Mouse (Mus musculus): Measurements from ENCODE around the gene Plekhj1. TPM values are rescaled to one million over a fixed set of nuclear protein-coding genes. Genes with fewer than 3 reads are reported as not detected.
A peak's percentile ranks its signal among the peaks of the same experiment; 100 is the strongest.

The Plekhj1 gene
- polyA plus RNA-seq, 1 experiment, result 39.3 TPM

DNA sequence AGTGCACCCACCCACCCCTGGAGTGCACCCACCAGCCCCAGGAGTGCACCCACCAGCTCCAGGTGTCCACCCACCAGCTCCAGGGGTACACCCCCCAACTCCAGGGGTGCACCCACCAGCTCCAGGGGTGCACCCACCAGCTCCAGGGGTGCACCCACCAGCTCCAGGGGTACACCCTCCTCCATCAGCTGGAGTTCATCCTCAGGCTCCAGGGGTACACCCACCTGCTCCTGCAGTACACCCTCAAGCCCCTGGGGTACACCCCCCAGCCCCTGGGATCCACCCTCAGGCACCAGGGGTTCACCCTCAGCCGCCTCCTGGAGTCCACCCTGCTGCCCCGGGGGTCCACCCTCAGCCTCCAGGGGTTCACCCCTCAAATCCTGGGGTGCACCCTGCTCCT, 5.9 kb upstream of the Plekhj1 start:
- Histone ChIP-seq H3K4me3 (ENCODE audit: insufficient read depth, low read depth, low read length) (no peak overlapping the region), H3K36me3 (ENCODE audit: control insufficient read depth, insufficient read depth, low read length) (no peaks in the 10 kb centered on the region), H3K27me3 (replicated peaks; ENCODE audit: control insufficient read depth, insufficient read depth, low read length) (no peaks in the 10 kb centered on the region), H3K27ac (ENCODE audit: insufficient read depth, low read depth, low read length) (no peak overlapping the region), H3K4me1 (ENCODE audit: control insufficient read depth, insufficient read depth, low read length) (peaks cover 10% of the 10 kb centered on the region; the same call in 1 of the 2 replicates)
- no peak for TF ChIP-seq CTCF (conservative IDR thresholded peaks at IDR 0.05; ENCODE audit: insufficient read depth, insufficient read length, low read depth, low read length)
- no peak for TF ChIP-seq POLR2A (IDR thresholded peaks at IDR 0.05; ENCODE audit: low read depth, low read length)
- WGBS, result 97% methylated on average over 2 of the region's 2 CpGs
- no peak for DNase-seq

DNA sequence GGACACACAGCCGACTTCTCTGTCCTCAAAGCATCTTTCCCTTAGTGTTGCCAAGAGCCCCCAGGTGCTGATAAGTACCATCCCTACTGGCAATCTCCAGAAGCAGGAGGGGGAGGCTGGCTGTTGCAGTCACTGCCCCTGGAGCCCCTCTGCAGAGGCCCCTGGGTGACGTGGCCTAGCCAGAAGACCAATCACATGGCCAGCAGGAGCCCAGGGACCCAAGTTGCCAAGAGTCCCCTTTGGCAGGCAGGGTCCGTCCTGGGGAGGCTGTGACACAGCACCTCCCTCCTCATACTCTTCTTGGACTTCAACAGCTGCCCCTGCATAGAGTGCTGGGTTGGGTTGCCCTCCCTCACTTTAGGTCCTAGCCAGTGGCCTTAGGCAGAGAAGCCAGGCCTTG, 4.6 kb upstream of the Plekhj1 start:
- no peak overlapping the region for H3K4me3 ChIP-seq (ENCODE audit: insufficient read depth, low read depth, low read length)
- TF ChIP-seq CTCF (conservative IDR thresholded peaks at IDR 0.05; ENCODE audit: insufficient read depth, insufficient read length, low read depth, low read length) (no peak), POLR2A (IDR thresholded peaks at IDR 0.05; ENCODE audit: low read depth, low read length) (no peak)
- DNase-seq, result no peak
- WGBS, result 85% methylated on average over 3 of the region's 3 CpGs
- peaks cover 11% of the 10 kb centered on the region; the same call in 1 of the 2 replicates for H3K4me1 ChIP-seq (ENCODE audit: control insufficient read depth, insufficient read depth, low read length)
- no peak overlapping the region for H3K27ac ChIP-seq (ENCODE audit: insufficient read depth, low read depth, low read length)
- no peaks in the 10 kb centered on the region for H3K27me3 ChIP-seq (replicated peaks; ENCODE audit: control insufficient read depth, insufficient read depth, low read length)
- H3K36me3 ChIP-seq (ENCODE audit: control insufficient read depth, insufficient read depth, low read length), result no peaks in the 10 kb centered on the region

DNA sequence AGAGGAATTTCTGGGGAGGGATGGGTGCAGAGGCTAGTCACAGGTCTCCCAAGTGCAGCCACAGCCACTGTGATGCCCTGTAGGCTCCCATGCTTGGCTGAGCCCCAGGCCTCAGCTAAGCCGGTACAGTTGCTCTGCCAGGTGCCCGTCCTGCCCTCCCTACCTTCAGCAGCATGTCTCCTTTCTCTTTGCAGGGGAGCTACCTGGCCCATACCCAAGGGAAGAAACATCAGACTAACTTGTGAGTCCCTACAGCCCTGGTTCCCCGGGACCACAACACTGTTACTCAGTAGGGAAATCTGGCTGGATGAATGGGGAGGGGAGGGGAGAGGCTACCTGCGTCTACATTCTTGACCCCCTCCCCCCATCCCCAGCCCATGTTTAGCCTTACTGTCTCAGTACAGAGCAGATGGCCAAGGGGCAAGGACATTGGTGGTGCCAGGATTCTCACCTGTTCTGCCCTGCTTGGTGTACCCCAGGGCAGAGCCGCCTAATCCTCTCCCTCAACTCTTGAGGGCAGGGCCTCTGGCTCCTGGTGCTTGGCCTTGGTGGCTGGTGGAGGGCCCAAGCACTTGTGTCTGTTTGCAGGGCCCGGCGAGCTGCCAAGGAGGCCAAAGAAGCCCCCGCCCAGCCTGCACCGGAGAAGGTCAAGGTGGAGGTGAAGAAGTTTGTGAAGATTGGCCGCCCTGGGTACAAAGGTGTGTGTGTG, 3.9 kb upstream of the Plekhj1 start:
- Histone ChIP-seq H3K4me1 (ENCODE audit: control insufficient read depth, insufficient read depth, low read length) (peaks cover 7% of the 10 kb centered on the region; the same call in 1 of the 2 replicates), H3K27ac (ENCODE audit: insufficient read depth, low read depth, low read length) (no peak overlapping the region), H3K27me3 (replicated peaks; ENCODE audit: control insufficient read depth, insufficient read depth, low read length) (no peaks in the 10 kb centered on the region), H3K36me3 (ENCODE audit: control insufficient read depth, insufficient read depth, low read length) (no peaks in the 10 kb centered on the region), H3K4me3 (ENCODE audit: insufficient read depth, low read depth, low read length) (no peak overlapping the region)
- DNase-seq, result no peak
- WGBS, result 76% methylated on average over 10 of the region's 10 CpGs
- TF ChIP-seq CTCF (conservative IDR thresholded peaks at IDR 0.05; ENCODE audit: insufficient read depth, insufficient read length, low read depth, low read length), result no peak
- TF ChIP-seq POLR2A (IDR thresholded peaks at IDR 0.05; ENCODE audit: low read depth, low read length), result no peak

DNA sequence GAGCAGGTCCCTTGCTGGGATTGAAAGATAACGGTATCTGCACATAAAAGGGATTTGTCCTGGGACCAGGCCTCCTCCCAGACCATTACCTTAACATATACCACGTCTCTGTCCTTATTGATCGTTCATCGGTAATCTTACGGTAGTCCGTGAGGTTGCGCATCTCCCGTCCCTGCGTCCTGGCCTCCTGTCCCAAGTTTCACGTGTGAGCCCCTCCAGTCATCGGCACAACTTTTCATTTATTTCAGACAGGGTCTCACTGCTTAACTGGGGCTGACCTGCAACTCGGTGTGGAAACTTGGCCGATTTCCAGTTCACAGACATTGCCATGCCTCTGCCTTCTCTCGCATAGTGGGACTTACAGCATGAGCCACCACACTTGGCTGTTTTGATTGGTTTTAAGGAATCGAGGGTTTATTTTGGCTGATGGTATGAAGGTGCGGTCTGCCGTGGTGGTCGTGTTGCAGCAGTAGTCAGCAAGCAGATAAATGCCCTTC, 692 bp upstream of the Plekhj1 start:
- peak overlapping the region; percentile 69 for H3K4me3 ChIP-seq (ENCODE audit: insufficient read depth, low read depth, low read length)
- H3K27me3 ChIP-seq (replicated peaks; ENCODE audit: control insufficient read depth, insufficient read depth, low read length), result no peaks in the 10 kb centered on the region
- under 1% methylated on average over 18 of the region's 18 CpGs for WGBS
- H3K27ac ChIP-seq (ENCODE audit: insufficient read depth, low read depth, low read length), result peak overlapping the region; percentile 82
- H3K36me3 ChIP-seq (ENCODE audit: control insufficient read depth, insufficient read depth, low read length), result no peaks in the 10 kb centered on the region
- no peak for DNase-seq
- TF ChIP-seq CTCF (conservative IDR thresholded peaks at IDR 0.05; ENCODE audit: insufficient read depth, insufficient read length, low read depth, low read length), result no peak
- TF ChIP-seq POLR2A (IDR thresholded peaks at IDR 0.05; ENCODE audit: low read depth, low read length), result no peak
- peaks cover 10% of the 10 kb centered on the region; the same call in 1 of the 2 replicates for H3K4me1 ChIP-seq (ENCODE audit: control insufficient read depth, insufficient read depth, low read length)

DNA sequence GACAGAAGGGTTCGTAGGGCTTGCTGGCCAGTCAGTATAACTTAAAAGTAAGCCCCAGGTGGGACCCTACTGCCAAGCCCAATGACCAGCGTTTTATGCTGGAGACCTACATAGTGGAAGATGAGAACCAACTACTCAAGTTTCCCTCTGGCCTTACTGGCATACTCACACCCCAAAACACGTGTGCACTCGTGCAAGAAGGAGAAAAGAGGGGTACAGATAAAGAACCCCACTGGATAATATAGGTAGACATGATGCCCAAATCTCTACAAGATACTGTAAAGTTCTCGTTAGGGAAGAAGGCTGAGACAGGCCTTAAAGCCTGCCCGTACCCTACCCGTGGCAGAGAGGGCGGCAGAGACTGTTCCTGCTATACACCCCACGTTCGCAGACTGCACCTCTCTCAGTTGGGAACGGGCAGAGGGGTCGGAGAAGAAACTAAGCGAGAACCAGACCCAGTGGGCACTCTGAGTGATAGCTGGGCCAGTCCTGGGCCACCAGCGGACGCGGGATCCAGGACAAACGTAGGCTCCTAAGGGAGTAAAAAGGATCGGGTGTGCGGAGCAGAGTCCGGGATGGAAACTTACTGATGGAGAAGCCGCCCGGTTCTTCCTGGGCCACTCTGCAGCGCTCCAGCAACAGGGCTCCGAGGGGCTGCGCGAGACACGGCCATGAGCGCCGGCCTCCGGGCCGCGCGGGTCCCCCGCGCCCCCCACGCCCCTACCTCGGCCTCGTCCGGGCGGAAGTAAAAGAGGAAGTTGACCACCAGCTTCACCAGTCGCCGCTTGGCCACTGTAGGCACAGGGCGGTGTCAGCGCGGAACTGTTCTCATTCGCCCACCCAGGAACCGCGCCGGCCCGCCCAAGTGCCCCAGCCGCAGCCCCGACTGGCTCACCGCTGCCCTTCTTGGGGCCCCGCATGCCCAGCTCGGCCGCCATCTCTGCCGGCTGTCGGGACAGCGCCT, 958 bp downstream of the Plekhj1 start:
- Histone ChIP-seq H3K27me3 (replicated peaks; ENCODE audit: control insufficient read depth, insufficient read depth, low read length) (no peaks in the 10 kb centered on the region), H3K27ac (ENCODE audit: insufficient read depth, low read depth, low read length) (peak overlapping the region; percentile 97), H3K36me3 (ENCODE audit: control insufficient read depth, insufficient read depth, low read length) (no peaks in the 10 kb centered on the region), H3K4me1 (ENCODE audit: control insufficient read depth, insufficient read depth, low read length) (peaks cover 10% of the 10 kb centered on the region; the same call in 1 of the 2 replicates), H3K4me3 (ENCODE audit: insufficient read depth, low read depth, low read length) (peak overlapping the region; percentile 69)
- 1% methylated on average over 59 of the region's 59 CpGs for WGBS
- no peak for DNase-seq
- TF ChIP-seq POLR2A (IDR thresholded peaks at IDR 0.05; ENCODE audit: low read depth, low read length), result no peak
- no peak for TF ChIP-seq CTCF (conservative IDR thresholded peaks at IDR 0.05; ENCODE audit: insufficient read depth, insufficient read length, low read depth, low read length)

DNA sequence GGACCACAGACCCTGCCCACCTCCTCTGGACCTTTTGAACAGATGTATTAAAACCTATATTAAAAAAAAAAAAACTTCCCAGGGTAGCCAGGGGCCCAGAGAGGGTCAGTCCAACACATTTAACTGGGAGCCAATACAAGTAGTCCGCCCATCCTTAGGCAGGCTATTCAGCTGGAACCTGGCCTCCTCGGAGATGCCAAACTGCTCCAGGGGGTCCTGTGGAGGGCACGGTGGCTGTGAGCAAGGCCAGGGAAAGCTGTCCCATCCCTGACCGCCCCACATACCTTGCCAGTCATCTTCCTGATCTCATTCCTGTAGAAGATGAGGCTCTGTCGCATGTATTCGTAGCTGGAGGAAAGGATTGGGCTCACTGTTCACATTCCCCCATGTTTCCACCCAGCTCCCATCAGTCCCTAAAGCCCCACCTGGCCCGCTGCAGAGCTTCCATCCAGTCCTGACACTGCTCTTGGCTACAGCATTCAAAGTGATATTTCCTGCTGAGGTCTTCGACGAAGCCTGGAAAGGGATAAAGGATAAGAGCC, 2.0 kb downstream of the Plekhj1 start:
- no peak for TF ChIP-seq CTCF (conservative IDR thresholded peaks at IDR 0.05; ENCODE audit: insufficient read depth, insufficient read length, low read depth, low read length)
- TF ChIP-seq POLR2A (IDR thresholded peaks at IDR 0.05; ENCODE audit: low read depth, low read length), result no peak
- H3K4me1 ChIP-seq (ENCODE audit: control insufficient read depth, insufficient read depth, low read length), result peaks cover 10% of the 10 kb centered on the region; the same call in 1 of the 2 replicates
- H3K27ac ChIP-seq (ENCODE audit: insufficient read depth, low read depth, low read length), result no peak overlapping the region
- H3K4me3 ChIP-seq (ENCODE audit: insufficient read depth, low read depth, low read length), result no peak overlapping the region
- no peak for DNase-seq
- H3K36me3 ChIP-seq (ENCODE audit: control insufficient read depth, insufficient read depth, low read length), result no peaks in the 10 kb centered on the region
- H3K27me3 ChIP-seq (replicated peaks; ENCODE audit: control insufficient read depth, insufficient read depth, low read length), result no peaks in the 10 kb centered on the region
- WGBS, result 68% methylated on average over 9 of the region's 9 CpGs
